Mouse (Mus musculus) megakaryocyte, embryonic 14.5 days (primary cell): ENCODE data around the gene B3gnt9.

ENCODE experiments used
- FLI1 ChIP-seq: IDR thresholded peaks from 2 replicates; pipeline ENCODE4 v1.6.1; 2012; ENCODE audit warnings: low read length, inconsistent platforms, mixed read lengths
- GATA1 ChIP-seq: IDR thresholded peaks from 3 replicates; pipeline ENCODE4 v1.6.1; 2012; ENCODE audit warnings: mixed read lengths, low read length, inconsistent platforms, borderline replicate concordance

DNA sequence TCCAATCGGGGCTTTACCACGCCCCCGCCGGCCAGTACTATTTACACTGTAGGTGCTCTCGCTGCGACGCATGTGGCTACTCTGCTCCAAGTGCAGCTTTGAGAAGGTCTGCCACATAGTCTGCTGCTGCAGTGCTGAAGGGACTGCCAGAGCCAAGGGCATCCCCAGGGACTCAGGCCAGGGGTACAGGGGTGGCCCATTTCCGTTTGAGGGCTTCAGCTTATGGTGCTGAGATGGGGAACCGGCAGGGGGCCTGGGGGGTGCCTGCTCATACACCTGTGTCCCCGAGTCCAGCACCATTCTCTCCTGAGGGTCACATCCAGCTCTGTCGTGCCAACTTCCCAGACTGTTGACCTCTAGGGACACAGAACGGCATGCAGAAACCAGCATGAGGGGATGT lies 30.6 kb upstream of the B3gnt9 start:
- TF ChIP-seq GATA1 (no peak), FLI1 (no peak)
